Mouse (Mus musculus) stomach, embryonic 15.5 days (tissue): ENCODE measurements at regions not wholly inside any gene's neighbourhood (a gene's known extent, or its start where the extent isn't known, plus 50 kb on each side); places are given as distances from the start of the nearest gene placed in this dataset.

ENCODE experiments used
- ATAC-seq: fragments of 200-750 bp; cut with Nextera tagmentation; 2 replicates; pipeline ENCODE4 v1.8.0; 2017; ENCODE audit warnings: low read depth, moderate number of reproducible peaks, moderate TSS enrichment; ENCODE audit not compliant: insufficient read depth, low FRiP score
- H3K27ac ChIP-seq: fragments of 300-500 bp; sonication (generic); 2 replicates; pipeline ENCODE4 v1.5.1; 2015; ENCODE audit warnings: mild to moderate bottlenecking, inconsistent platforms
- H3K27me3 ChIP-seq: fragments of 300-500 bp; sonication (generic); replicated peaks from 2 replicates; pipeline ENCODE4 v1.6.1; 2015; ENCODE audit warnings: inconsistent platforms
- H3K36me3 ChIP-seq: fragments of 300-500 bp; sonication (generic); 2 replicates; pipeline ENCODE4 v1.6.1; 2015; ENCODE audit warnings: inconsistent platforms
- H3K4me1 ChIP-seq: fragments of 300-500 bp; sonication (generic); 2 replicates; pipeline ENCODE4 v1.6.1; 2015; ENCODE audit warnings: inconsistent platforms
- H3K4me2 ChIP-seq: fragments of 300-500 bp; sonication (generic); 2 replicates; pipeline ENCODE4 v1.6.1; 2015; ENCODE audit warnings: mild to moderate bottlenecking, inconsistent platforms
- H3K4me3 ChIP-seq: fragments of 300-500 bp; sonication (generic); replicated peaks from 2 replicates; pipeline ENCODE4 v1.5.1; 2015; ENCODE audit warnings: inconsistent platforms
- H3K9ac ChIP-seq: fragments of 300-500 bp; sonication (generic); 2 replicates; pipeline ENCODE4 v1.6.1; 2015; ENCODE audit warnings: inconsistent platforms
- H3K9me3 ChIP-seq: fragments of 300-500 bp; sonication (generic); 2 replicates; pipeline ENCODE4 v1.6.1; 2016; ENCODE audit warnings: inconsistent platforms
- WGBS: fragments of 180-500 bp; shearing (Covaris S2); methylation state at CpG from one replicate; pipeline ENCODE4 v1.1.7; 2015; 5-methylcytosine and 5-hydroxymethylcytosine counted together

DNA sequence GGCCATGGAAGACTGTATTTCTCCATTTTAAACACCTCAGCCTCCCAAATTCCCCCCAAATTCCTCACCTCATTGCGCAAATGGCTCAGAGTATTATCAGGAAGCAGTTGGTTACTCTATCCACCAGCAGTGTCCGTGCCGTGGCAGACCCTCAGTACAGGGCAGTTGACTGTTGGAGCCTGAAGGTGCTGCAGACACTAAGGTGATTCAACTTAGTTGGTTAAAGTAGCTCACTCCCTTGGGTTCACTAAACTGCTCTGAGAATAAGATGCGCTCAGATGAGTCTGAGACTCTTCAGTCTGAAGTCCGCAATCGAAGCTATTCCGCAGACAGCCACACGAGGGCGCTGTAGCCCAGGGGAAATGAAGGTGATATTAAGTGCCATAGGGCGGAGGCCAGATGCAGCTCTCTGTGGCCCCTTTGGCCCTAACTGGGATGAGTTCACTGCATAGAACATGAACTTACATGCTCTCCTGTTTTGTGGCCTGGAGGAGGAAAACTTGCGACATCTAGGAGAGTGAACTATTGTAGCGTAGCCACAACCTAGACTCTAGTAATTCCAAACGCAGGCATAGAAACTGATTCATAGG lies 62.9 kb downstream of the Amer3 start:
- Histone ChIP-seq H3K4me3 (no peak overlapping the region), H3K36me3 (no peaks in the 10 kb centered on the region), H3K4me2 (no peak overlapping the region), H3K9me3 (no peaks in the 10 kb centered on the region), H3K27me3 (no peaks in the 10 kb centered on the region), H3K9ac (no peak overlapping the region), H3K27ac (no peak overlapping the region), H3K4me1 (no peaks in the 10 kb centered on the region)
- 34% methylated on average over 13 of the region's 13 CpGs for WGBS
- no peak for ATAC-seq

DNA sequence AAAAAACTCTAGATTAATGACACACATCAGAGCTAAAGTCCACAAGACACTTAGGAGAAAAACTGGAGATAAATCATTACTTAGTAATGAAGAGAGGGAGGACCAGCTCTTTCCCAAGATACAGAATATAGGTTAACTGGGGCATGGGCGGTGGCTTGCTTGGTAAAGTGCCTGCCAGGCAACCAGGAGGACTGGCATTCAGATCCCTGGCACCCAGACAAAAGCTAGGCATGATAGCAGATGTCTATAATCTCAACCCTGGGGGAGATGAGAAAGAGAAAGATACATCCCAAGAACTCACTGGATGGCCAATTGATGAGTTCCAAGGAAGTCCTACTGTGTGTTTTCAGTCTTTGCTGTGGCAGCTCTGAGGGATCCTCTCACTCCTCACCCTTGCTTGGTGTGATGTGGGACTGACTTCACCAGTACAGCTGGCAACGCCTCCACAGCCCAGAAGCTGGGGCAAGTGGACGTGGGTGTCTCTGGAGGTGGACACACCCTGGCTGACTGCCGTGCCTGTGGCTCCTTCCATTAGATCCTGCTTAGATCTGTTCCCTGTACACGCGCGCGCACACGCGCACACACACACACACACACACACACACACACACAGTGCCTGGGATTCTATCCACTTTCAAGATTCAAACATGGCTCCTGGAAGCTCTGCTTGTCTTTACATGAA lies 74.6 kb downstream of the Amer3 start:
- no peak overlapping the region for H3K4me3 ChIP-seq
- H3K27ac ChIP-seq: no peak overlapping the region
- 90% methylated on average over 10 of the region's 10 CpGs for WGBS
- H3K9ac ChIP-seq: no peak overlapping the region
- no peaks in the 10 kb centered on the region for H3K9me3 ChIP-seq
- no peaks in the 10 kb centered on the region for H3K36me3 ChIP-seq
- no peaks in the 10 kb centered on the region for H3K4me1 ChIP-seq
- ATAC-seq: no peak
- no peak overlapping the region for H3K4me2 ChIP-seq
- H3K27me3 ChIP-seq: no peaks in the 10 kb centered on the region

DNA sequence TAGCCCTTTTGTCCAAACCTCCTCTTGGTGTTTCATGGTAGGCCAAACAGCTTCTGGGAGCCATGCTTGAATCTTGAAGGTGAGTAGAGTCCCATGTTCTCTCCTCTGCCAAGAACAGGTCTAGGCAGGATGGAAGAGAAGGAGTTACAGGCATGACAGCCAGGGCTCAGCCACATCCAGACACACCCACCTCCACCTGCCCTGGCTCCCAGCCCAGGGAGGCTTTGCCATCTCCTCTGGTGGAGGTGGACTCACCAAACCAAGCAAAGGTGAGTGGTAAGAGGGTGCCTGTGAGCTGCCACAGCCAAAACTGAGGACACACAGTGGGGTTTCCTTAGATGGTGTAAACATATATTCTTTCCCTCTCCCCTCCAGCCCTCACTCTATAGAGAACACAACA lies 78.0 kb downstream of the Amer3 start:
- Histone ChIP-seq H3K4me2 (no peak overlapping the region), H3K36me3 (no peaks in the 10 kb centered on the region), H3K27ac (no peak overlapping the region), H3K9ac (no peak overlapping the region), H3K4me1 (no peaks in the 10 kb centered on the region), H3K9me3 (no peaks in the 10 kb centered on the region), H3K4me3 (no peak overlapping the region), H3K27me3 (no peaks in the 10 kb centered on the region)
- ATAC-seq: no peak

- WGBS: 69% methylated on average over 4 of the region's 4 CpGs
- no peaks in the 10 kb centered on the region for H3K36me3 ChIP-seq
- H3K9me3 ChIP-seq: no peaks in the 10 kb centered on the region
- no peaks in the 10 kb centered on the region for H3K27me3 ChIP-seq
- no peak overlapping the region for H3K4me3 ChIP-seq
- H3K9ac ChIP-seq: no peak overlapping the region
- H3K4me1 ChIP-seq: no peaks in the 10 kb centered on the region
- ATAC-seq: no peak
- no peak overlapping the region for H3K27ac ChIP-seq
- H3K4me2 ChIP-seq: no peak overlapping the region
Observed at GRCm38 (mm10) chr1:34663875-34664547, 84.6 kb downstream of the Amer3 start.

- H3K36me3 ChIP-seq: no peaks in the 10 kb centered on the region
- no peak overlapping the region for H3K4me3 ChIP-seq
- peak; percentile 65; the same call in 1 of the 2 replicates for ATAC-seq
- no peaks in the 10 kb centered on the region for H3K9me3 ChIP-seq
- no peaks in the 10 kb centered on the region for H3K27me3 ChIP-seq
- H3K9ac ChIP-seq: no peak overlapping the region
- no peaks in the 10 kb centered on the region for H3K4me1 ChIP-seq
- H3K4me2 ChIP-seq: no peak overlapping the region
- H3K27ac ChIP-seq: no peak overlapping the region
- WGBS: 79% methylated on average over 11 of the region's 11 CpGs
Observed at GRCm38 (mm10) chr1:34664816-34665511, 85.5 kb downstream of the Amer3 start.

GRCm38 (mm10) chr1:34665512-34665854 lies 86.0 kb downstream of the Amer3 start:
- Histone ChIP-seq H3K36me3 (no peaks in the 10 kb centered on the region), H3K4me1 (no peaks in the 10 kb centered on the region), H3K9ac (no peak overlapping the region), H3K27me3 (no peaks in the 10 kb centered on the region), H3K27ac (no peak overlapping the region), H3K9me3 (no peaks in the 10 kb centered on the region), H3K4me2 (no peak overlapping the region), H3K4me3 (no peak overlapping the region)
- no peak for ATAC-seq
- WGBS: 84% methylated on average over 5 of the region's 5 CpGs

DNA sequence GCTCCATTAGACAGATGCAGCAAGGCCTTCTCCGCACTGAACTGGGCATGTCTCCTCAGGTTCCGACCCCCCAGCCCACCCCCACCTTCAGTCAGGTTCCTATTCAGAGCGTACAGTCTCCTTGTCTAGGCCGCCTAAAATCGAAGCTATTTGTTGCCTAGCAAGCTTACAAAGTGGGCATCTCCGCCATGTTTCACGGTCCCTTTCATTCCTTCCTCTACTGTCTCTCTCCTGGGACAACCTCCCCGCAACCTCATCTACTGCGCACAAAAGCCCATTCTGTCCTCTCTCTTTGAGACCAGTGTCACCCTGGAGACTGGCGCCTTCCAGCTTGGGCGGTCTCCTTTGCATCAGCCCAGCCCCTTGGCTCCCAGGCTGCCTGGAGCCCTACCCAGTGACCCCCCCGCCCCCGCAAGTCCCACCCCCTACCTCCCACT lies 86.8 kb downstream of the Amer3 start:
- Histone ChIP-seq H3K27me3 (no peaks in the 10 kb centered on the region), H3K9me3 (no peaks in the 10 kb centered on the region), H3K4me1 (no peaks in the 10 kb centered on the region), H3K4me2 (no peak overlapping the region), H3K4me3 (no peak overlapping the region), H3K9ac (no peak overlapping the region), H3K36me3 (no peaks in the 10 kb centered on the region), H3K27ac (no peak overlapping the region)
- WGBS: 86% methylated on average over 13 of the region's 13 CpGs
- ATAC-seq: no peak

- Histone ChIP-seq H3K36me3 (no peaks in the 10 kb centered on the region), H3K4me1 (peaks cover 13% of the 10 kb centered on the region), H3K9ac (no peak overlapping the region), H3K4me3 (no peak overlapping the region; the same call in 1 of the 2 replicates), H3K27me3 (peaks cover 49% of the 10 kb centered on the region), H3K4me2 (peak overlapping the region; percentile 95; the same call in 1 of the 2 replicates), H3K27ac (no peak overlapping the region), H3K9me3 (no peaks in the 10 kb centered on the region)
- ATAC-seq: no peak
- WGBS: 40% methylated on average over 12 of the region's 12 CpGs
Observed at GRCm38 (mm10) chr1:34677105-34677741, 97.8 kb downstream of the Amer3 start.

- Histone ChIP-seq H3K27me3 (peaks cover 49% of the 10 kb centered on the region), H3K36me3 (no peaks in the 10 kb centered on the region), H3K9me3 (no peaks in the 10 kb centered on the region), H3K4me2 (peak overlapping the region; percentile 95), H3K27ac (no peak overlapping the region), H3K4me3 (peak overlapping the region; percentile 47), H3K9ac (no peak overlapping the region; the same call in 1 of the 2 replicates), H3K4me1 (peaks cover 13% of the 10 kb centered on the region)
- WGBS: under 1% methylated on average over 55 of the region's 56 CpGs
- ATAC-seq: peak; percentile 72
Observed at GRCm38 (mm10) chr1:34677832-34678733, 98.6 kb downstream of the Amer3 start.

DNA sequence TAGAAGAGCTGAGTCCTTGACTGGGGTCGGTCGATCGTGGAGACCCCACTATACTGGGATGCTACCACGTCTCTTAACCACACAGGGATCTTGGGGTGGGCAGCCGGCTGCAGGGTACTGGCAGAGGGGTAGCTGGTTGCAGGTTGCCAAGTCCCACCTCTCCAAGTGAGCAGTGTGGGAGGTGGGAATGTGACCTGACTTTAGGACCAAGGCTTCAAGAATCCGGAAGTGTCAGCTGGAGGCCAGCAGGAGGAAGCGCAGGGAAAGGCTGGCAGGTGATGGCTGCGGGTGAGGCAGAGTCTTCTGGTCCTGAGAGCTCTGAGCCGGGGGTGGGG lies 99.2 kb downstream of the Amer3 start:
- Histone ChIP-seq H3K9ac (no peak overlapping the region), H3K4me2 (peak overlapping the region; percentile 95), H3K36me3 (no peaks in the 10 kb centered on the region), H3K4me3 (peak overlapping the region; percentile 47), H3K27me3 (peaks cover 49% of the 10 kb centered on the region), H3K27ac (no peak overlapping the region), H3K4me1 (peaks cover 13% of the 10 kb centered on the region), H3K9me3 (no peaks in the 10 kb centered on the region)
- 2% methylated on average over 9 of the region's 9 CpGs for WGBS
- no peak for ATAC-seq

DNA sequence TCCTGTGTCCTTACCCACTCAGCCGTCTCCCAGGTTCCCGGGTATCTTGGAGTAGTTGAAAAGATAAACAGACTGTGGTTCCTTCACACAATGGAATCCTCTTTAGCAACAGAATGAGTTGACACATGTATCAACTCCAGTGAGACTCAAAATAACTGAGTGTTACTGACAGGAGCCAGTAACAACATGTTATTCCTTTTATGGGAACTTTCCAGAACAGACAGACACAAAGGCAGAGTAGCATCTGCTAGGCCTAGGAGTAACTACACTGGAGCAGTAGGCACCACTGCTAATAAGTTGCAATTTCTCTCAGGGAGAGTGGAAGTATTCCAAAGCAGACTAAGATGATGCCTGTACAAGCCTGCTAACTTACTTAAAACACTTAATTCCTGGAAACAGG lies 107.1 kb downstream of the Amer3 start:
- Histone ChIP-seq H3K36me3 (no peaks in the 10 kb centered on the region), H3K27me3 (no peaks in the 10 kb centered on the region), H3K27ac (no peak overlapping the region), H3K4me1 (no peaks in the 10 kb centered on the region), H3K4me2 (no peak overlapping the region), H3K9me3 (no peaks in the 10 kb centered on the region), H3K4me3 (no peak overlapping the region), H3K9ac (no peak overlapping the region)
- no peak for ATAC-seq
- WGBS: 32% methylated on average over 2 of the region's 2 CpGs
